Mouse (Mus musculus): ENCODE measurements around the gene Pigv. TPM values are rescaled to one million over a fixed set of nuclear protein-coding genes. Genes with fewer than 3 reads are reported as not detected.

Gene Pigv
- total and polyA plus RNA-seq, 3 experiments, result 7.9 to 12.0 TPM; not detected in 1

GRCm38 (mm10) chr4:133688417-133689067 is 16.1 kb upstream of the Pigv start:
- H3K4me1 ChIP-seq (ENCODE audit: control insufficient read depth in 1 of 2, insufficient read depth in 2 of 2, low read length in 2 of 2), result no peaks in the 10 kb centered on the region

GRCm38 (mm10) chr4:133687126-133687525 is 14.7 kb upstream of the Pigv start:
- Histone ChIP-seq H3K27ac (ENCODE audit: control insufficient read depth, low read depth, low read length) (no peak overlapping the region), H3K9me3 (replicated peaks; ENCODE audit: insufficient read depth, low read length) (no peaks in the 10 kb centered on the region), H3K4me3 (ENCODE audit: control insufficient read depth in 1 of 2, insufficient read depth in 1 of 2, low read depth in 2 of 2, low read length in 2 of 2) (no peak overlapping the region), H3K27me3 (ENCODE audit: control insufficient read depth in 1 of 2, insufficient read depth in 2 of 2, low read length in 2 of 2) (no peaks in the 10 kb centered on the region), H3K79me2 (ENCODE audit: control insufficient read depth, insufficient read depth, low read length, poor library complexity) (peaks cover 1% of the 10 kb centered on the region; the same call in 1 of the 2 replicates), H3K4me1 (ENCODE audit: control insufficient read depth in 1 of 2, insufficient read depth in 2 of 2, low read length in 2 of 2) (no peaks in the 10 kb centered on the region), H3K36me3 (ENCODE audit: control insufficient read depth in 1 of 2, insufficient read depth in 2 of 2, low read length in 2 of 2) (peaks cover 0 to 43% of the 10 kb centered on the region in 2 experiments; a peak in 2 of 4 replicates), H3K9ac (ENCODE audit: control insufficient read depth, low read depth, low read length, poor library complexity, severe bottlenecking) (no peak overlapping the region)
- DNase-seq (ENCODE audit: low read depth, low spot score), result no peak
- TF ChIP-seq POLR2AphosphoS2 (IDR thresholded peaks at IDR 0.05; ENCODE audit: low read length), result 0 out of 2 replicates have a peak, but pooled peaks have one; percentile 0
- TF ChIP-seq MXI1 (IDR thresholded peaks at IDR 0.05; ENCODE audit: low read depth, low read length), result no peak
- TF ChIP-seq EP300 (IDR thresholded peaks at IDR 0.05; ENCODE audit: low read depth in 1 of 2, low read length in 2 of 2), result no peak
- TF ChIP-seq MAFK (IDR thresholded peaks at IDR 0.05; ENCODE audit: borderline replicate concordance, low read depth, low read length), result no peak

More at GRCm38 (mm10) chr4:133688417-133689067, 16.1 kb upstream of the Pigv start:
- Histone ChIP-seq H3K27me3 (ENCODE audit: control insufficient read depth in 1 of 2, insufficient read depth in 2 of 2, low read length in 2 of 2) (no peaks in the 10 kb centered on the region), H3K9ac (ENCODE audit: control insufficient read depth, low read depth, low read length, poor library complexity, severe bottlenecking) (no peak overlapping the region), H3K9me3 (replicated peaks; ENCODE audit: insufficient read depth, low read length) (no peaks in the 10 kb centered on the region), H3K36me3 (ENCODE audit: control insufficient read depth in 1 of 2, insufficient read depth in 2 of 2, low read length in 2 of 2) (peaks cover 0 to 42% of the 10 kb centered on the region in 2 experiments; a peak in 2 of 4 replicates), H3K4me3 (ENCODE audit: control insufficient read depth in 1 of 2, insufficient read depth in 1 of 2, low read depth in 2 of 2, low read length in 2 of 2) (no peak overlapping the region), H3K79me2 (ENCODE audit: control insufficient read depth, insufficient read depth, low read length, poor library complexity) (peaks cover 1% of the 10 kb centered on the region; the same call in 1 of the 2 replicates), H3K27ac (ENCODE audit: control insufficient read depth, low read depth, low read length) (no peak overlapping the region)
- no peak for DNase-seq (ENCODE audit: low read depth, low spot score)
- no peak for TF ChIP-seq POLR2AphosphoS2 (IDR thresholded peaks at IDR 0.05; ENCODE audit: low read length)
- no peak for TF ChIP-seq NRF1 (IDR thresholded peaks at IDR 0.05; ENCODE audit: insufficient read depth, low read depth, low read length, poor library complexity, severe bottlenecking)
- peak in 1 of 2 experiments; percentile 39; a peak in 1 of 4 replicates for TF ChIP-seq POLR2A (IDR thresholded peaks at IDR 0.05; ENCODE audit: control insufficient read depth in 1 of 2, insufficient read depth in 1 of 2, low read depth in 1 of 2, low read length in 2 of 2, poor library complexity in 1 of 2)

- no peak overlapping the region for H3K4me3 ChIP-seq (ENCODE audit: control insufficient read depth in 1 of 2, insufficient read depth in 1 of 2, low read depth in 2 of 2, low read length in 2 of 2)
- no peaks in the 10 kb centered on the region for H3K27me3 ChIP-seq (ENCODE audit: control insufficient read depth in 1 of 2, insufficient read depth in 2 of 2, low read length in 2 of 2)
- H3K4me1 ChIP-seq (ENCODE audit: control insufficient read depth in 1 of 2, insufficient read depth in 2 of 2, low read length in 2 of 2), result no peaks in the 10 kb centered on the region
- no peak overlapping the region for H3K27ac ChIP-seq (ENCODE audit: control insufficient read depth, low read depth, low read length)
- TF ChIP-seq POLR2A (IDR thresholded peaks at IDR 0.05; ENCODE audit: control insufficient read depth in 1 of 2, insufficient read depth in 1 of 2, low read depth in 1 of 2, low read length in 2 of 2, poor library complexity in 1 of 2) (0 out of 4 replicates have a peak, but pooled peaks of 1 of the 2 experiments have one; percentile 1), BHLHE40 (IDR thresholded peaks at IDR 0.05; ENCODE audit: borderline replicate concordance, low read depth, low read length) (no peak)
- no peaks in the 10 kb centered on the region for H3K9me3 ChIP-seq (replicated peaks; ENCODE audit: insufficient read depth, low read length)
- peaks cover 3% of the 10 kb centered on the region; the same call in 1 of the 2 replicates for H3K79me2 ChIP-seq (ENCODE audit: control insufficient read depth, insufficient read depth, low read length, poor library complexity)
- no peak overlapping the region for H3K9ac ChIP-seq (ENCODE audit: control insufficient read depth, low read depth, low read length, poor library complexity, severe bottlenecking)
- DNase-seq (ENCODE audit: low read depth, low spot score), result no peak
- peaks cover 0 to 44% of the 10 kb centered on the region in 2 experiments; a peak in 2 of 4 replicates for H3K36me3 ChIP-seq (ENCODE audit: control insufficient read depth in 1 of 2, insufficient read depth in 2 of 2, low read length in 2 of 2)
These were observed 14.1 kb upstream of the Pigv start for GRCm38 (mm10) chr4:133686512-133686911.
